Mouse (Mus musculus) lung, postnatal 0 days (tissue): ENCODE data around the gene Rtn1.

Experiments used
- CTCF ChIP-seq: IDR thresholded peaks from 2 replicates; pipeline ENCODE4 v1.5.1; 2016; ENCODE audit warnings: antibody characterized with exemption, mild to moderate bottlenecking
- EP300 ChIP-seq: IDR thresholded peaks from 2 replicates; pipeline ENCODE4 v1.6.1; 2016; ENCODE audit warnings: antibody characterized with exemption, mild to moderate bottlenecking, control low read depth

DNA sequence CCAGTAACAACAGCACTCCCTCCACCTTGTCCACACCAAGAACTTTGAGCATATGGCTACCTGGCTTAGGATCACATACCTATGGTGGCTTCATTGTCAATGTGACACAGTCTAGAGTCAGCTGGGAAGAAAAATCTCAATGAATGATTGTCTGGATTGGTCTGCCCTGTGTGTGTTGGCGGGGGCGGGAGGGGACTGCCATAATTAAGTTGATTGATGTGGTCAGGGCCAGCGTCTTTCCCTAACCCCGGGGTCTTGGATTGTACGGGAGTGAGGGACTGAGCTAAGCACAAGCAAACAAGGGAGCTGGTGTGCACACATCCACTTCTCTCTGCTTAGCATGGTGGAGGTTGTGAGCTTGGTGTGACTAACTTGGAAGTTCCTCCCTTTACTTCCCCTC is 83.8 kb downstream of the Rtn1 start:
- TF ChIP-seq CTCF (no peak), EP300 (no peak)
